Mouse (Mus musculus): Measurements from ENCODE around the gene Cln6. TPM values are rescaled to one million over a fixed set of nuclear protein-coding genes. Genes with fewer than 3 reads are reported as not detected.
A peak's percentile ranks its signal among the peaks of the same experiment; 100 is the strongest.

Cln6 gene
- polyA plus RNA-seq, 1 experiment = not detected

DNA sequence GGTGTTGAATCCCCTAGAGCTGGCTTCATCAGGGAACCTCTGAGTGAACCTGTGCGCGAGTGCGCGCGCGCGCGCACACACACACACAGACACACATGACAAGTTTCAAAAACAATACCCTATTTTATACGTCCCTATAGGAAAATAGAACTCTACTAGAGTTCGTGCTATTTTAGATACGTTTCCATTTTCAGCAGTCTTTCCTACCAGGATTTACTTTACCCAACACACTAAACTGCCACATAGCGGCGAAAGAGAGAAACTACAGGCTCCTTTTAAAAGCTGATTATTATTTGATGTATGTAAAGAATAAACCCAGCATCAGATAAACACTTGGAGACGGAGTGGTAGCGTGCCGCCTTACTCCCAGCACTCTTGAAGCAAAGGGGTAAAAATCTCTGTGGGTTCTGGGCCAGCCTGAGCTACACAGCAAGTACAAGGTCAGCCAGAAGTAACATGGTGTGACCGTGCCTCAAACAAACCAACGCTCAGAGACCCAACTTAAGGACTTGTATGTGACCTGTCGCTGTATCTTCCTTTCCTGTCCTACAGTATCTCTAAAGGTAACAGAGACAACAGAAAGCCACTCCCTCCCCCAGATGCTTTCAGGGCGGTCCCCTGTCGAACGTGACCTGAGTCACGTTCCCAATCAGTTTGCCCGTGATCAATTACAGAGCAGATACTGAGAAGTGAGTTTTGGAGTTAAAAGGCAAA is 10.5 kb upstream of the Cln6 start:
- no peak for TF ChIP-seq CTCF (IDR thresholded peaks at IDR 0.05; ENCODE audit: insufficient read depth, low read depth, low read length)
- no peak for TF ChIP-seq POLR2A (IDR thresholded peaks at IDR 0.05; ENCODE audit: insufficient read depth, low read depth, low read length)
- 3% methylated on average over 24 of the region's 24 CpGs for WGBS
- Histone ChIP-seq H3K4me3 (ENCODE audit: insufficient read depth, low read depth, low read length) (peak overlapping the region; percentile 45), H3K4me1 (ENCODE audit: control insufficient read depth, insufficient read depth, low read length) (peaks cover 16% of the 10 kb centered on the region; the same call in 1 of the 2 replicates), H3K27ac (ENCODE audit: insufficient read depth, low read depth, low read length) (peak overlapping the region; percentile 28)

DNA sequence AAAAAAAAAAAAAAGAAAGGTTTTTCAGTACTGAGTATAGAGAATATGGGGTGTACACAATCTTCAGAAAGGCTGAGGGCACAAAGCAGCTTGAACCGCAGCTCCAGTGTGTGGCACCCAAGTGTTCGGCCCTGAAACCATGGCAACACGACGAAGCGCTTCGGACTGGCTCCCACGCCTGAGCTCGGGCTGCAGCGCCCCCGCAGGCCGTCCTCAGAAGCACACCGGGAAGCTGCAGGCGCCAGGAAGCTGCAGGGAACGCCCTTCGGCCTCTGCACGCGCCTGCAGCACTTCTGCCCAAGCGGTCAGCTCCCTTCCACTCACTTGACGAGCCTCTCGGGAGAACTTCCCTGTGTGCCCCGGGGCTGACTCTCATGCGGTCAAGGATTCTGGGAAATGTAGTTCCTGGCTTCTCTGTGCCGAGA is 9.9 kb upstream of the Cln6 start:
- Histone ChIP-seq H3K27ac (ENCODE audit: insufficient read depth, low read depth, low read length) (peak overlapping the region; percentile 47), H3K4me1 (ENCODE audit: control insufficient read depth, insufficient read depth, low read length) (peaks cover 16% of the 10 kb centered on the region; the same call in 1 of the 2 replicates), H3K4me3 (ENCODE audit: insufficient read depth, low read depth, low read length) (peak overlapping the region; percentile 45)
- peak; percentile 56; the same call in 1 of the 2 replicates for TF ChIP-seq CTCF (IDR thresholded peaks at IDR 0.05; ENCODE audit: insufficient read depth, low read depth, low read length)
- peak; percentile 51; the same call in 1 of the 2 replicates for TF ChIP-seq POLR2A (IDR thresholded peaks at IDR 0.05; ENCODE audit: insufficient read depth, low read depth, low read length)
- WGBS = under 1% methylated on average over 23 of the region's 23 CpGs

DNA sequence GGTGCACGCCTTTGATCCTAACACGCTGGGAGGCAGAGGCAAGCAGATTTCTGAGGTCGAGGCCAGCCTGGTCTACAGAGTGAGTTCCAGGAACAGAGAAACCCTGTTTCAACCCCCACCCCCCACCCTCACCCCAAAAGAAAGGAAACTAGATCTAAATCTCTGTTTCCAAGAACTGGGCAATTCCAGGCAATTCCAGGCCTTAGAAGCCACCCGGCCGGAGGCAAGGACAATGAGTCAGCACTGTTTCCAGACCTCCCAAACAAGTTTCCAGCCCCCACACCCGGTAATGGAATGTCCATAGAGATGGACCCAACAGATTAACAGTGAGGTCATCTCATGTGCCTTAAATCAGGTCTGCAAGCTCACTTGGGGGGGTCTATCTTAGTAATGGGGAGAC is 8.7 kb upstream of the Cln6 start:
- Histone ChIP-seq H3K27ac (ENCODE audit: insufficient read depth, low read depth, low read length) (no peak overlapping the region), H3K4me1 (ENCODE audit: control insufficient read depth, insufficient read depth, low read length) (peaks cover 16% of the 10 kb centered on the region; the same call in 1 of the 2 replicates), H3K4me3 (ENCODE audit: insufficient read depth, low read depth, low read length) (no peak overlapping the region)
- TF ChIP-seq POLR2A (IDR thresholded peaks at IDR 0.05; ENCODE audit: insufficient read depth, low read depth, low read length) = no peak
- TF ChIP-seq CTCF (IDR thresholded peaks at IDR 0.05; ENCODE audit: insufficient read depth, low read depth, low read length) = no peak
- WGBS = 82% methylated on average over 6 of the region's 6 CpGs

DNA sequence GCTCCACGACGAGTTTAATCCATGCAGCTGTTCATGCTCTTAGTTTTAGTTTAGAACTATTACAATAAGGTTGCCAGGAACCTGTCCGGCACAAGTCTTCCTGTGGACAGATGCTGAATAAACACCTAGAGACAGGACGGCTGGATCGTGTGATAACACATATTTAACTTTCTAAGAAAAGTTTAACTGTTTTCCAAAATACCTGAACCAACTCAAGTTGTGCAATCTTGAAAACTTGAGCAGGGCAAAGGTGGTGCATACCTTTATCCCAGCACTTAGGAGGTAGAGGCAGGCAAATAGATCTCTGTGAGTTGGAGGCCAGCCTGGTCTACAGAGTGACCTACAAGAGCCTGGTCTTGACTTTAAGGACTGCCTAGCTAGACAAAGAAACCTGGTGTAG is 3.7 kb upstream of the Cln6 start:
- WGBS = 86% methylated on average over 5 of the region's 5 CpGs
- no peak overlapping the region for H3K4me3 ChIP-seq (ENCODE audit: insufficient read depth, low read depth, low read length)
- H3K4me1 ChIP-seq (ENCODE audit: control insufficient read depth, insufficient read depth, low read length) = peaks cover 10% of the 10 kb centered on the region
- no peak for TF ChIP-seq CTCF (IDR thresholded peaks at IDR 0.05; ENCODE audit: insufficient read depth, low read depth, low read length)
- no peak for TF ChIP-seq POLR2A (IDR thresholded peaks at IDR 0.05; ENCODE audit: insufficient read depth, low read depth, low read length)
- H3K27ac ChIP-seq (ENCODE audit: insufficient read depth, low read depth, low read length) = no peak overlapping the region

DNA sequence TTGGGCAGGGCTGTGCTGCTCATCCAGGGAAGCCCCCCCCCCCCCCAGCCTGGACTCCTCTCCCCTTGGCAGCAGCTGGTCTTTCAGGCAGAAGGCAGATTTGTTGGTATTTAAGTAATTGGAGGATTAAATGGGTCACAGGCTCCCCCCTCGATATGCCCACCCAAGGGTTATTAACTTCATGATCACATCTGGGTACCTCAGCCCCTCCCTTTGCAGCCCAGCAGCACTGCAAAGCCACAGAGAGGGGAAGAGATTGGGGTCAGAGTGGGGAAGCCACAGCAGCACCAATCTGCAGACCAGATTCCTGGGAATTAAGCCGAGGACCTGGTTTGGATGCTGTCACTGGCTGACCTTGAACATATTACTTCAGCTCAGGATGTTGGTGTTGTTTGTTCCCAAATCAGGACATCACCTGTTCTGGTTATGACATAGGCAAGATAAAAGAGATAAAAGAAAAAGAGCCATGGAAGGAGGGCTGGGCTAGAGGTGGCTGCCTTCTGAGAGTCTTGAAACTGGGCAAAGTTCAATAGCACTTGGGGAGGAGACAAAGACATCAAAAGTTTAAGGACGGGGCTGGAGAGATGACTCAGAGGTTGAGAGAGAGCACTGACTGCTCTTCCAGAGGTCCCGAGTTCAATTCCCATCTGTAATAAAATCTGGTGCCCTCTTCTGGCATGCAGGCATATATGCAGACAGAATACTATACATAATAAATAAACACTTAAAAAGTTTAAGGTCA is 2.7 kb upstream of the Cln6 start:
- Histone ChIP-seq H3K4me1 (ENCODE audit: control insufficient read depth, insufficient read depth, low read length) (peaks cover 14% of the 10 kb centered on the region), H3K27ac (ENCODE audit: insufficient read depth, low read depth, low read length) (no peak overlapping the region), H3K4me3 (ENCODE audit: insufficient read depth, low read depth, low read length) (no peak overlapping the region)
- no peak for TF ChIP-seq POLR2A (IDR thresholded peaks at IDR 0.05; ENCODE audit: insufficient read depth, low read depth, low read length)
- WGBS = 55% methylated on average over 4 of the region's 4 CpGs

DNA sequence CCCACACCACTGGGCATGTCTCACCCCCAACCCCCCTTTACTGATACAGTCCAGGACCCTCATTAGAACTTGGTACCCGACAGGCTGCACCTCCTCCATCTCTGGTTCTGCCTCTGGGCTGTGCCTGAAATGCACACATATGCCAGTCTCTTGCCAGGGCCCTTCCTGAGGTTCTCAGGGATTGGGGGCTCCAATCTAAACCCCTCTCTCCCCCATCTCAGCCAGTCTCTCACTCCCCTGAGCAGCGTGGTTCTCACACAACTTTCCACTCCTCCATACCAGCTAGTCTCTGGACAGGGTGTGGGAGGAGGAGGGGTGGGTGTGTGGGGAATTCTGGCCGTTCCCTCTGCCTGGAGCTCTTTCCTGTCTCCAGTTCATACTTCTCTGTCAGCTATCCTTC is 974 bp upstream of the Cln6 start:
- Histone ChIP-seq H3K27ac (ENCODE audit: insufficient read depth, low read depth, low read length) (no peak overlapping the region), H3K4me3 (ENCODE audit: insufficient read depth, low read depth, low read length) (no peak overlapping the region), H3K4me1 (ENCODE audit: control insufficient read depth, insufficient read depth, low read length) (peaks cover 14% of the 10 kb centered on the region)
- 66% methylated on average over 3 of the region's 3 CpGs for WGBS
- no peak for TF ChIP-seq POLR2A (IDR thresholded peaks at IDR 0.05; ENCODE audit: insufficient read depth, low read depth, low read length)
- TF ChIP-seq CTCF (IDR thresholded peaks at IDR 0.05; ENCODE audit: insufficient read depth, low read depth, low read length) = no peak

DNA sequence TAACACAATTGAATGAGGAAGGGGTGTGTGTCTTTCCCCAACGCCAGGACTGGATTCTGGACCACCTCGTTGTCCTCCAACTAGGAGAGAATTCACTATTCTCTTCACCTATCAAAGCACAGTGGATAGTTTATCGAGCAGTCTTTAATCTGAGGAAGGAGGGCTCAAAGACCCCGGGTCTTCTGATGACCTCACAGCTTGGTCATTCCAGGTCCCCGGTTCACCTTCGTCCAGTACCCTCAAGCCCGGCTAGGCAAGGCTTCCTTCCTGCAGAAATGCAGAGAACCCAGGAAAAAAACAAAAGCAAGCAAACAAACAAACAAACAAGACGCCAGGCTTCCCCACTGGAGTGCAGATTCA is 459 bp upstream of the Cln6 start:
- no peak for TF ChIP-seq CTCF (IDR thresholded peaks at IDR 0.05; ENCODE audit: insufficient read depth, low read depth, low read length)
- 13% methylated on average over 8 of the region's 8 CpGs for WGBS
- H3K27ac ChIP-seq (ENCODE audit: insufficient read depth, low read depth, low read length) = 0 out of 2 replicates have a peak overlapping the region, but pooled peaks have one; percentile 2
- peak overlapping the region; percentile 76 for H3K4me3 ChIP-seq (ENCODE audit: insufficient read depth, low read depth, low read length)
- H3K4me1 ChIP-seq (ENCODE audit: control insufficient read depth, insufficient read depth, low read length) = peaks cover 14% of the 10 kb centered on the region

DNA sequence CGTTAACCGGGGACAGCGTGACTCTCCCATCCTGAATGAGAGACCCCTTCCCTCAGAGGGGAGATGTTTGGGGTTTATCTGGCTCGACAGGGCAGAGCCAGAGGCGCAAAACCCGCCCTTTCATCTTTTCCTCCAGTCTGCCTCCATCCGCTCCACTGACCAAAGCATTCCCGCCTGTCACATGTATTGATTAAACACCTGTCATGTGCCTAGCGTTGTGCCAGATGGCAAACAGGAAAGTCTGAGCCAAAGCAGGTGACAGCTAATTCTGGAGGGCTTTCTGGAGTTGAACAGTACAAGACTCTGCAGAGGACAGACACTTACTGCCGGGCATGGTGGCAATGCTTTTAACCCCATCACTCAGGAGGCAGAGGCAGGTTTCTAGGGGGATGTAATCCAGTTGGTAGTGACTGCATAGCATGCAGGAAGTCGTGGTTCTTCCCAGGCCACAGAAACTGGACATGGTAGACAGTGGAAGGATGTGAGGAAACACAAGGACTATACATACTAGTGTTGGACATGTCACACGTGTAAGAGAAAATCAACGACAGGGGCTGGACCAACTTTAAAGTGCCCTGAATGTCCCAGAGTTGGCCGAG is 686 bp downstream of the Cln6 start:
- peak overlapping the region; percentile 76 for H3K4me3 ChIP-seq (ENCODE audit: insufficient read depth, low read depth, low read length)
- 15% methylated on average over 14 of the region's 14 CpGs for WGBS
- TF ChIP-seq POLR2A (IDR thresholded peaks at IDR 0.05; ENCODE audit: insufficient read depth, low read depth, low read length) = no peak
- TF ChIP-seq CTCF (IDR thresholded peaks at IDR 0.05; ENCODE audit: insufficient read depth, low read depth, low read length) = no peak
- H3K4me1 ChIP-seq (ENCODE audit: control insufficient read depth, insufficient read depth, low read length) = peaks cover 14% of the 10 kb centered on the region
- H3K27ac ChIP-seq (ENCODE audit: insufficient read depth, low read depth, low read length) = peak overlapping the region; percentile 38; the same call in 1 of the 2 replicates

All from olfactory bulb, adult 2 months (tissue).